Mouse (Mus musculus): ENCODE measurements around the gene Olfr740. TPM values are rescaled to one million over a fixed set of nuclear protein-coding genes. Genes with fewer than 3 reads are reported as not detected.

Olfr740 gene
- not detected in 2 replicates for polyA plus RNA-seq (2015; fragmentation: Nextera tagmentation; extraction: Ambion mirVana)

DNA sequence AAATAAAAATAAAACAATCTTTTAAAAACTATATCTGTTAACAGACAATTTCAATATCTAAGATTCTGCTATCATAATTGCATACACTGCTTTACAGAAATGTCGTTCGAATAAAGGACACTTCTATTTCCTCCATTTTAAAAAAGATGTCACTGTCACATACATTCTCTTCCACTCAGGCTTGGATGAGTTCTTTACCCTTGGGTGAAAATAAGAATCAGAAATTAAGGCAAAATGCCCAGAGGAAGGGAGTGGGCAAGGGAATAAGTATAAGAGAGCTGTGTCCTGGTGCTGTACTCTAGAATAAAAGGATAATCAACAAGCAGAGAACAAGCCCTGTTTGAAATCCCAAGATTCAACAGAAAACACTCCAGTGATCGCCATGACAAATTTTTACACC lies at the start of gene Olfr740:
Gene Olfr740, plus strand, starts transcription at position 301 of the 400 bp plus-strand sequence.
- no peak for ATAC-seq (replicated peaks; ENCODE audit: low FRiP score, low read depth)
- Histone ChIP-seq H3K4me1 (replicated peaks; ENCODE audit: insufficient read depth, low read length) (no peaks in the 10 kb centered on the region), H3K4me3 (replicated peaks; ENCODE audit: low read depth, low read length) (no peak within 1 kb of the TSS), H3K36me3 (ENCODE audit: insufficient read depth, low read length) (no peaks in the 10 kb centered on the region), H3K27me3 (ENCODE audit: insufficient read depth, low read length) (no peaks in the 10 kb centered on the region), H3K9ac (ENCODE audit: low read depth, low read length) (no peak within 1 kb of the TSS), H3K4me2 (ENCODE audit: low read length) (no peak within 1 kb of the TSS), H3K9me3 (replicated peaks; ENCODE audit: low read length) (no peaks in the 10 kb centered on the region), H3K27ac (no peak within 1 kb of the TSS)
- TF ChIP-seq CTCF (IDR thresholded peaks at IDR 0.05; ENCODE audit: low read depth): no peak
- WGBS: 81% methylated on average over 3 of the region's 3 CpGs
- no peak for DNase-seq (ENCODE audit: low spot score)

DNA sequence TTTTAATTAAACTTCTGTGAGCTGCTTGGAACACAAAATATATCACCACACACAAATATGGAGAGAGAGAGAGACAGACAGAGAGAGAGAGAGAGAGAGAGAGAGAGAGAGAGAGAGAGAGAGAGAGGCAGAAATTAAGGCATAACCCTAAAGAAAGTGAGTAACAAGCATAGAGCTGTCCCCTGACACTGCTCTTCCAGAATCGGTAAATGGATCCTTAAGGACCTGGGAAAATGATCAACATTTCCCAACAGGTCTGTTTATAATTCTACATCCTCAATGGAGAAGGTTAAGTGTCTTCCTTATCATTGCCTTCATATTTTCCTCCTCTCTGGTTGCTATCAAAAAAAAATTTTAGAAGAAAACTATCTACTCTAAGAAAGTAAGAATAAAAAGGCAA lies 38.1 kb upstream of the Olfr740 start, which contains the start of gene Olfr738:
Gene Olfr738, plus strand, starts transcription at position 301 of the 400 bp plus-strand sequence.
- no peak within 1 kb of the TSS for H3K4me2 ChIP-seq (ENCODE audit: low read length)
- no peak within 1 kb of the TSS for H3K4me3 ChIP-seq (replicated peaks; ENCODE audit: low read depth, low read length)
- ATAC-seq (replicated peaks; ENCODE audit: low FRiP score, low read depth) (no peak), DNase-seq (ENCODE audit: low spot score) (no peak)
- no peaks in the 10 kb centered on the region for H3K36me3 ChIP-seq (ENCODE audit: insufficient read depth, low read length)
- no peaks in the 10 kb centered on the region for H3K4me1 ChIP-seq (replicated peaks; ENCODE audit: insufficient read depth, low read length)
- no peak within 1 kb of the TSS for H3K9ac ChIP-seq (ENCODE audit: low read depth, low read length)
- 86% methylated on average over 1 of the region's 1 CpGs for WGBS
- TF ChIP-seq CTCF (IDR thresholded peaks at IDR 0.05; ENCODE audit: low read depth): no peak
- H3K27ac ChIP-seq: no peak within 1 kb of the TSS
- no peaks in the 10 kb centered on the region for H3K27me3 ChIP-seq (ENCODE audit: insufficient read depth, low read length)
- H3K9me3 ChIP-seq (replicated peaks; ENCODE audit: low read length): no peaks in the 10 kb centered on the region

DNA sequence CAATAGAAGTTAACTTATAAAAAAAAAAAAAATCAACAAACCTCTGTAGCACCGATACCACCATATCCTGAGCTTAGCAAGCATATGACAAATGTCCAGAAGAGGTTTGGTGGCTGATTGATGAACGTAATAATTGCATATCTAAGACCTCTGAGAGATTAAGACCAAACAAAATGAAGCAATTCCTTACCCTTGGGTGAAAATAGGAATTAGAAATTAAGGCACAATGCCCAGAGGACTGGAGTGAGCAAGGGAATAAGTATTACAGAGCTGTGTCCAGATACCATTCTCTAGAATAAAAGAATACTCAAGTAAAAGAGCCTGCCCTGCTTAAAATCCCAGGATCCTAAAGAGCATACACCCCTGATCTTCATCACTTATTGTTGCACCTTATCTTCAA lies 27.0 kb upstream of the Olfr740 start, which contains the start of gene Olfr739:
Gene Olfr739, plus strand, starts transcription at position 301 of the 400 bp plus-strand sequence.
- TF ChIP-seq CTCF (IDR thresholded peaks at IDR 0.05; ENCODE audit: low read depth): no peak
- 65% methylated on average over 2 of the region's 2 CpGs for WGBS

DNA sequence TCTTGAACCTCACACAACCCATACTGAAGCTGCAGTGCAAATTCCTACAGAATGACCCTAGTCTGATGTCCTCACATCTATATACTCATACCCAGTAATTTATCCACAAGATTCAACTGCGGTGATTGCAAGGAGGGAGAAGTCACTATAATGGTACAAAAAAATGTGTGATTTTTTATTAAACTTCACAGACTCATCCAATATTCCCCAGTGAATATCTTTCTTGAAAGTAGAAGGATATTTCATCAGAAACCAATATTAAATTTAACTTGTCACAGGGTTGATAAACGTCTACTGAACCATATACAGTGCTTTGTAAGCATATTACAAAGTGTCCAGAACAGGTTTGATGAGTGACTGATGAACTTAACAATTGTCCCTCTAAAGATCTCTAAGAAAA lies 27.1 kb downstream of the Olfr740 start, which contains the start of gene Olfr741:
Gene Olfr741, plus strand, starts transcription at position 301 of the 400 bp plus-strand sequence.
- H3K4me1 ChIP-seq (replicated peaks; ENCODE audit: insufficient read depth, low read length): no peaks in the 10 kb centered on the region
- no peak for ATAC-seq (replicated peaks; ENCODE audit: low FRiP score, low read depth)
- no peak within 1 kb of the TSS for H3K27ac ChIP-seq
- no peak within 1 kb of the TSS for H3K4me3 ChIP-seq (replicated peaks; ENCODE audit: low read depth, low read length)
- WGBS: 63% methylated on average over 2 of the region's 2 CpGs
- no peak for TF ChIP-seq CTCF (IDR thresholded peaks at IDR 0.05; ENCODE audit: low read depth)
- H3K4me2 ChIP-seq (ENCODE audit: low read length): no peak within 1 kb of the TSS
- no peak for DNase-seq (ENCODE audit: low spot score)
- H3K9ac ChIP-seq (ENCODE audit: low read depth, low read length): no peak within 1 kb of the TSS
- no peaks in the 10 kb centered on the region for H3K9me3 ChIP-seq (replicated peaks; ENCODE audit: low read length)
- H3K27me3 ChIP-seq (ENCODE audit: insufficient read depth, low read length): no peaks in the 10 kb centered on the region
- H3K36me3 ChIP-seq (ENCODE audit: insufficient read depth, low read length): no peaks in the 10 kb centered on the region

More for the DNA sequence above, 27.0 kb upstream of the Olfr740 start, which contains the start of gene Olfr739:
- Histone ChIP-seq H3K9me3 (replicated peaks; ENCODE audit: low read length) (no peaks in the 10 kb centered on the region), H3K36me3 (ENCODE audit: insufficient read depth, low read length) (no peaks in the 10 kb centered on the region), H3K4me3 (replicated peaks; ENCODE audit: low read depth, low read length) (no peak within 1 kb of the TSS), H3K4me2 (ENCODE audit: low read length) (no peak within 1 kb of the TSS), H3K9ac (ENCODE audit: low read depth, low read length) (no peak within 1 kb of the TSS), H3K27ac (no peak within 1 kb of the TSS), H3K27me3 (ENCODE audit: insufficient read depth, low read length) (no peaks in the 10 kb centered on the region), H3K4me1 (replicated peaks; ENCODE audit: insufficient read depth, low read length) (no peaks in the 10 kb centered on the region)
- DNase-seq (ENCODE audit: low spot score) (no peak), ATAC-seq (replicated peaks; ENCODE audit: low FRiP score, low read depth) (no peak)

DNA sequence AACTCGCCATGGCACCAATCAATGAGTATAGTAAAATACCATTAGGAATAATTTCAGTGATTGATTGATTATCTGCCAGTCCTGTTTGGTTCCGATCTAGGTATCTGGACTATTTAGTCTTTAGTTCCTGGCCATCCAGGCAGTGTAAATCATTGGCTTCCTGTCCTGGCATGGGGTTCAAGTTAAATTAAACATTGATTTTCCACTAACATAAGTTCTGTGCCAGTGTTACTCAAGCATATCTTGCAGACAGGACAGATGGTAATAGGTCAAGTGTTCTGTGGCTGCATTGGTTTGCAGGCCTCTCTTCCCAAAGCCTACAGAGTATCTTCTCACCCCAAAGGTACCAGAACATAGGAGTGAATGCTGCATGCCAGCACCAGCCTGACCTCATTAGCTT lies 33.1 kb downstream of the Olfr740 start:
- ATAC-seq (replicated peaks; ENCODE audit: low FRiP score, low read depth) (no peak), DNase-seq (ENCODE audit: low spot score) (no peak)
- WGBS: 75% methylated on average over 2 of the region's 2 CpGs
- Histone ChIP-seq H3K27me3 (ENCODE audit: insufficient read depth, low read length) (no peaks in the 10 kb centered on the region), H3K4me3 (replicated peaks; ENCODE audit: low read depth, low read length) (no peak overlapping the region), H3K9me3 (replicated peaks; ENCODE audit: low read length) (no peaks in the 10 kb centered on the region), H3K4me1 (replicated peaks; ENCODE audit: insufficient read depth, low read length) (no peaks in the 10 kb centered on the region), H3K27ac (no peak overlapping the region), H3K9ac (ENCODE audit: low read depth, low read length) (no peak overlapping the region), H3K4me2 (ENCODE audit: low read length) (no peak overlapping the region), H3K36me3 (ENCODE audit: insufficient read depth, low read length) (no peaks in the 10 kb centered on the region)
- TF ChIP-seq CTCF (IDR thresholded peaks at IDR 0.05; ENCODE audit: low read depth): no peak

DNA sequence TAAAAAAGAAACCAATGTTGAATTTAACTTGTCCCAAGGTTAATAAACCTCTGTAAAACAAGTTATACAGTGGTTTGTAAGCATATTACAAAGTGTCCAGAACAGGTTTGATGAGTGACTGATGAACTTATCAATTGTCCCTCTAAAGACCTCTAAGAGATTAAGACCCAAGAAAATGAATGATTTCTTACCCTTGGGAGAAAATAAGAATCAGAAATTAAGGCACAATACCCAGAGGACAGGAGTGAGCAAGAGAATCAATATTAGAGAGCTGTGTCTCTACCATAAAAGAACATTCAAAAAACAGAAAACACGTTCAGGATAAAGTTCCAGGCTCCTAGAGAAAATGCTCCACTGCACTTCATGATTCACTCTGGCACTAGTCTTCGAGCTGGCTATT lies 58.0 kb downstream of the Olfr740 start, which contains the start of gene Olfr742:
Gene Olfr742, plus strand, starts transcription at position 301 of the 400 bp plus-strand sequence.
- Histone ChIP-seq H3K4me3 (replicated peaks; ENCODE audit: low read depth, low read length) (no peak within 1 kb of the TSS), H3K9ac (ENCODE audit: low read depth, low read length) (no peak within 1 kb of the TSS), H3K27ac (no peak within 1 kb of the TSS), H3K9me3 (replicated peaks; ENCODE audit: low read length) (no peaks in the 10 kb centered on the region), H3K36me3 (ENCODE audit: insufficient read depth, low read length) (no peaks in the 10 kb centered on the region), H3K4me2 (ENCODE audit: low read length) (no peak within 1 kb of the TSS), H3K4me1 (replicated peaks; ENCODE audit: insufficient read depth, low read length) (no peaks in the 10 kb centered on the region), H3K27me3 (ENCODE audit: insufficient read depth, low read length) (no peaks in the 10 kb centered on the region)
- 51% methylated on average over 2 of the region's 2 CpGs for WGBS
- no peak for DNase-seq (ENCODE audit: low spot score)
- no peak for TF ChIP-seq CTCF (IDR thresholded peaks at IDR 0.05; ENCODE audit: low read depth)
- ATAC-seq (replicated peaks; ENCODE audit: low FRiP score, low read depth): no peak

Other genes with a start within 250 kb of the Olfr740 start
- gene Olfr731, start 203.7 kb upstream of the Olfr740 start, polyA plus RNA-seq (2015; fragmentation: Nextera tagmentation; extraction: Ambion mirVana): not detected in 2 replicates
- not detected in 2 replicates for gene Olfr732, start 161.3 kb upstream of the Olfr740 start, polyA plus RNA-seq (2015; fragmentation: Nextera tagmentation; extraction: Ambion mirVana)
- gene Olfr733, start 144.0 kb upstream of the Olfr740 start, polyA plus RNA-seq (2015; fragmentation: Nextera tagmentation; extraction: Ambion mirVana): not detected in 2 replicates
- not detected in 2 replicates for gene Olfr734, start 118.8 kb upstream of the Olfr740 start, polyA plus RNA-seq (2015; fragmentation: Nextera tagmentation; extraction: Ambion mirVana)
- not detected in 2 replicates for gene Olfr735, start 96.7 kb upstream of the Olfr740 start, polyA plus RNA-seq (2015; fragmentation: Nextera tagmentation; extraction: Ambion mirVana)
- not detected in 2 replicates for gene Tlr11, start 87.6 kb upstream of the Olfr740 start, polyA plus RNA-seq (2015; fragmentation: Nextera tagmentation; extraction: Ambion mirVana)
- gene Olfr736, start 64.4 kb upstream of the Olfr740 start, polyA plus RNA-seq (2015; fragmentation: Nextera tagmentation; extraction: Ambion mirVana): not detected in 2 replicates
- not detected in 2 replicates for gene Olfr738, start 38.0 kb upstream of the Olfr740 start, polyA plus RNA-seq (2015; fragmentation: Nextera tagmentation; extraction: Ambion mirVana)
- not detected in 2 replicates for gene Olfr739, start 26.9 kb upstream of the Olfr740 start, polyA plus RNA-seq (2015; fragmentation: Nextera tagmentation; extraction: Ambion mirVana)
- gene Olfr741, start 27.2 kb downstream of the Olfr740 start, polyA plus RNA-seq (2015; fragmentation: Nextera tagmentation; extraction: Ambion mirVana): not detected in 2 replicates
- gene Olfr742, start 58.1 kb downstream of the Olfr740 start, polyA plus RNA-seq (2015; fragmentation: Nextera tagmentation; extraction: Ambion mirVana): not detected in 2 replicates
- not detected in 2 replicates for gene Olfr743, start 76.3 kb downstream of the Olfr740 start, polyA plus RNA-seq (2015; fragmentation: Nextera tagmentation; extraction: Ambion mirVana)
- gene Olfr744, start 169.3 kb downstream of the Olfr740 start, polyA plus RNA-seq (2015; fragmentation: Nextera tagmentation; extraction: Ambion mirVana): not detected in 2 replicates
- not detected in 2 replicates for gene Olfr745, start 193.8 kb downstream of the Olfr740 start, polyA plus RNA-seq (2015; fragmentation: Nextera tagmentation; extraction: Ambion mirVana)
- not detected in 2 replicates for gene Olfr746, start 201.5 kb downstream of the Olfr740 start, polyA plus RNA-seq (2015; fragmentation: Nextera tagmentation; extraction: Ambion mirVana)
- not detected in 2 replicates for gene Olfr747, start 247.7 kb downstream of the Olfr740 start, polyA plus RNA-seq (2015; fragmentation: Nextera tagmentation; extraction: Ambion mirVana)

Measured in kidney, postnatal 0 days (tissue).